Mouse (Mus musculus): ENCODE measurements at regions not wholly inside any gene's neighbourhood (a gene's known extent, or its start where the extent isn't known, plus 50 kb on each side); places are given as distances from the start of the nearest gene placed in this dataset.

DNA sequence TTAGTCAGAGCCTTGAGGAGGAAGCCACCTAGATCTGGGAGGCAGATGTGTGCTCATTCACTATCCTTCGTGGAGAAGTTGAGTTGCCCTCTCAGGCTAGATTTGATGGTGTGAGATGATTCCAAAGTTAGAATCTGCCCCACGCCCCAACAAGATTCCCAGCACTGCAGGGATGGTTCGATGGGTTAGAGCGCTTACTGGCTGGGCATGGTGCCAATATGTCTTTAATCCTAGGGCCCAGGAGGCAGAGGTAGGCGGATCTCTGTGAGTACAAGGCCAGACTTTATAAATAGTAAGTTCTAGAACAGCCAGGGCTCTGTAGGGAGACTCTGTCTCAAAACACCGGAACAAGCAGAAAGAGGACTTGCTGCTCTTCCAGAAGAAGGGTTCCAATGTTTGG is 65.3 kb upstream of the Wnt7b start:
- Histone ChIP-seq H3K4me1 (ENCODE audit: control insufficient read depth, insufficient read depth, low read length) (peaks cover 20% of the 10 kb centered on the region), H3K4me3 (ENCODE audit: low read depth, low read length) (no peak overlapping the region), H3K9me3 (ENCODE audit: control insufficient read depth, low read depth, low read length) (no peaks in the 10 kb centered on the region), H3K9ac (replicated peaks; ENCODE audit: low read depth, low read length) (no peak overlapping the region), H3K27me3 (ENCODE audit: control insufficient read depth, insufficient read depth, low read length) (no peaks in the 10 kb centered on the region), H3K4me2 (replicated peaks; ENCODE audit: low read depth, low read length) (no peak overlapping the region), H3K27ac (ENCODE audit: low read length) (no peak overlapping the region), H3K36me3 (ENCODE audit: control insufficient read depth, insufficient read depth, low read length) (no peaks in the 10 kb centered on the region)
- ATAC-seq (ENCODE audit: insufficient number of reproducible peaks, insufficient read depth, low FRiP score, low read depth): no peak
- WGBS: 78% methylated on average over 6 of the region's 6 CpGs

DNA sequence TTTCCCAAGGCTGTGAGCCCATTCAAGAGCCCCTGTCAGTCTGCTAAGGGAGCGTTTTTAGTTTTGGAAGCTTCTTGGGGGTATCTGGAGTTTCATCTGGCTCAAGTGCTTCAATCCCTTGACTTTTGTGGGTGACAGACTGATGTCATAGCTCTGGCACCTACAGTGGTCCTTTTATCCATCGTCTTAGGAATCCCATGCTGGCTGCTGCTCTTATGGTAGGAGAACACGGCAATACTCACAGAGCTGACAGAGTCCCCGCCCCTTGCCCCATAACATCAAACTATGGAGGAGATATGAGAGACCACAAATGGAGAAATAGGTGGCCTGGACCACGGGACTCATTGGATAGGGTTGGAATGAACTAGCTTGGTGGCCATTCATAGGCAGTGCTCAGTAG is 68.0 kb upstream of the Wnt7b start:
- no peak for ATAC-seq (ENCODE audit: insufficient number of reproducible peaks, insufficient read depth, low FRiP score, low read depth)
- peaks cover 34% of the 10 kb centered on the region for H3K4me1 ChIP-seq (ENCODE audit: control insufficient read depth, insufficient read depth, low read length)
- WGBS: 79% methylated on average over 5 of the region's 5 CpGs

GRCm38 (mm10) chr15:85651718-85652420 is 69.6 kb upstream of the Wnt7b start:
- Histone ChIP-seq H3K27ac (ENCODE audit: low read length) (no peak overlapping the region), H3K4me1 (ENCODE audit: control insufficient read depth, insufficient read depth, low read length) (peaks cover 23% of the 10 kb centered on the region), H3K4me3 (ENCODE audit: low read depth, low read length) (no peak overlapping the region), H3K4me2 (replicated peaks; ENCODE audit: low read depth, low read length) (no peak overlapping the region), H3K9me3 (ENCODE audit: control insufficient read depth, low read depth, low read length) (no peaks in the 10 kb centered on the region), H3K9ac (replicated peaks; ENCODE audit: low read depth, low read length) (no peak overlapping the region), H3K27me3 (ENCODE audit: control insufficient read depth, insufficient read depth, low read length) (no peaks in the 10 kb centered on the region), H3K36me3 (ENCODE audit: control insufficient read depth, insufficient read depth, low read length) (no peaks in the 10 kb centered on the region)
- 85% methylated on average over 9 of the region's 9 CpGs for WGBS
- no peak for ATAC-seq (ENCODE audit: insufficient number of reproducible peaks, insufficient read depth, low FRiP score, low read depth)

More for the DNA sequence above, 68.0 kb upstream of the Wnt7b start:
- Histone ChIP-seq H3K9ac (replicated peaks; ENCODE audit: low read depth, low read length) (no peak overlapping the region), H3K36me3 (ENCODE audit: control insufficient read depth, insufficient read depth, low read length) (no peaks in the 10 kb centered on the region), H3K27ac (ENCODE audit: low read length) (no peak overlapping the region), H3K4me2 (replicated peaks; ENCODE audit: low read depth, low read length) (no peak overlapping the region), H3K9me3 (ENCODE audit: control insufficient read depth, low read depth, low read length) (no peaks in the 10 kb centered on the region), H3K4me3 (ENCODE audit: low read depth, low read length) (no peak overlapping the region), H3K27me3 (ENCODE audit: control insufficient read depth, insufficient read depth, low read length) (no peaks in the 10 kb centered on the region)

DNA sequence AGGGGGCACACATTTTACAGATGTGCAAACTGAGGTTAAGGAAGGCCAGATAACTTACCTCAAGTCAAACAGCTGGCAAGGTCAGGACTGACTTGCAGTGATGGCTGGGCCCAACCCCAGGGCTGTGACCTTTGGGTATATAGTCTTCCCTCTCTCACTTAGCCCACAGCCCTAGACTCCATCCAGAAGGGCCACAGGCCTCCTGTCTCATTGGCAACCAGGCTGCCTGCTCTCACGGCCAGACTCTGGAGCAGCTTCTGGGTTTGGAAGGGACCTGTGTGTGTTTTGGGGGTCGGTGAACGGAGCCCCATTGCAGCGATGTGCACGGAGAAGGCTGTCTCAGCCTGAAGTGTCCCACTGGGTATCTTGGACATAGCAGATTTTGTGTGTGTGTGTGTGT is 70.2 kb upstream of the Wnt7b start:
- ATAC-seq (ENCODE audit: insufficient number of reproducible peaks, insufficient read depth, low FRiP score, low read depth): no peak
- no peaks in the 10 kb centered on the region for H3K36me3 ChIP-seq (ENCODE audit: control insufficient read depth, insufficient read depth, low read length)
- no peak overlapping the region for H3K9ac ChIP-seq (replicated peaks; ENCODE audit: low read depth, low read length)
- no peak overlapping the region for H3K27ac ChIP-seq (ENCODE audit: low read length)
- WGBS: 86% methylated on average over 5 of the region's 5 CpGs
- H3K4me3 ChIP-seq (ENCODE audit: low read depth, low read length): no peak overlapping the region
- H3K4me1 ChIP-seq (ENCODE audit: control insufficient read depth, insufficient read depth, low read length): peaks cover 22% of the 10 kb centered on the region
- no peaks in the 10 kb centered on the region for H3K27me3 ChIP-seq (ENCODE audit: control insufficient read depth, insufficient read depth, low read length)
- H3K4me2 ChIP-seq (replicated peaks; ENCODE audit: low read depth, low read length): no peak overlapping the region
- H3K9me3 ChIP-seq (ENCODE audit: control insufficient read depth, low read depth, low read length): no peaks in the 10 kb centered on the region

- WGBS: 56% methylated on average over 9 of the region's 9 CpGs
- Histone ChIP-seq H3K36me3 (ENCODE audit: control insufficient read depth, insufficient read depth, low read length) (no peaks in the 10 kb centered on the region), H3K4me2 (replicated peaks; ENCODE audit: low read depth, low read length) (peak overlapping the region; percentile 69), H3K4me1 (ENCODE audit: control insufficient read depth, insufficient read depth, low read length) (peaks cover 22% of the 10 kb centered on the region), H3K27ac (ENCODE audit: low read length) (peak overlapping the region; percentile 99; the same call in 1 of the 2 replicates), H3K9ac (replicated peaks; ENCODE audit: low read depth, low read length) (peak overlapping the region; percentile 76), H3K4me3 (ENCODE audit: low read depth, low read length) (peak overlapping the region; percentile 35; the same call in 1 of the 2 replicates), H3K27me3 (ENCODE audit: control insufficient read depth, insufficient read depth, low read length) (no peaks in the 10 kb centered on the region), H3K9me3 (ENCODE audit: control insufficient read depth, low read depth, low read length) (no peaks in the 10 kb centered on the region)
- ATAC-seq (ENCODE audit: insufficient number of reproducible peaks, insufficient read depth, low FRiP score, low read depth): no peak
These were observed 70.6 kb upstream of the Wnt7b start for GRCm38 (mm10) chr15:85652871-85653337.

- Histone ChIP-seq H3K9me3 (ENCODE audit: control insufficient read depth, low read depth, low read length) (no peaks in the 10 kb centered on the region), H3K4me1 (ENCODE audit: control insufficient read depth, insufficient read depth, low read length) (peaks cover 22% of the 10 kb centered on the region), H3K4me3 (ENCODE audit: low read depth, low read length) (peak overlapping the region; percentile 35), H3K27me3 (ENCODE audit: control insufficient read depth, insufficient read depth, low read length) (no peaks in the 10 kb centered on the region), H3K4me2 (replicated peaks; ENCODE audit: low read depth, low read length) (peak overlapping the region; percentile 69), H3K9ac (replicated peaks; ENCODE audit: low read depth, low read length) (peak overlapping the region; percentile 76), H3K36me3 (ENCODE audit: control insufficient read depth, insufficient read depth, low read length) (no peaks in the 10 kb centered on the region; the same call in 1 of the 2 replicates), H3K27ac (ENCODE audit: low read length) (peak overlapping the region; percentile 99)
- WGBS: 17% methylated on average over 32 of the region's 32 CpGs
- ATAC-seq (ENCODE audit: insufficient number of reproducible peaks, insufficient read depth, low FRiP score, low read depth): peak; percentile 89
These were observed 71.4 kb upstream of the Wnt7b start for GRCm38 (mm10) chr15:85653421-85654401.

GRCm38 (mm10) chr15:85654791-85655190 is 72.5 kb upstream of the Wnt7b start:
- ATAC-seq (ENCODE audit: insufficient number of reproducible peaks, insufficient read depth, low FRiP score, low read depth): no peak
- H3K4me2 ChIP-seq (replicated peaks; ENCODE audit: low read depth, low read length): peak overlapping the region; percentile 69; the same call in 1 of the 2 replicates
- WGBS: 87% methylated on average over 3 of the region's 3 CpGs
- H3K9ac ChIP-seq (replicated peaks; ENCODE audit: low read depth, low read length): no peak overlapping the region
- H3K4me1 ChIP-seq (ENCODE audit: control insufficient read depth, insufficient read depth, low read length): peaks cover 22% of the 10 kb centered on the region
- H3K27me3 ChIP-seq (ENCODE audit: control insufficient read depth, insufficient read depth, low read length): 0 out of 2 replicates have a peak, but pooled peaks cover 1% of the 10 kb centered on the region
- 0 out of 2 replicates have a peak overlapping the region, but pooled peaks have one; percentile 39 for H3K27ac ChIP-seq (ENCODE audit: low read length)
- H3K36me3 ChIP-seq (ENCODE audit: control insufficient read depth, insufficient read depth, low read length): no peaks in the 10 kb centered on the region; the same call in 1 of the 2 replicates
- no peak overlapping the region for H3K4me3 ChIP-seq (ENCODE audit: low read depth, low read length)
- H3K9me3 ChIP-seq (ENCODE audit: control insufficient read depth, low read depth, low read length): no peaks in the 10 kb centered on the region

- ATAC-seq (ENCODE audit: insufficient number of reproducible peaks, insufficient read depth, low FRiP score, low read depth): no peak
- Histone ChIP-seq H3K4me1 (ENCODE audit: control insufficient read depth, insufficient read depth, low read length) (peaks cover 22% of the 10 kb centered on the region), H3K27me3 (ENCODE audit: control insufficient read depth, insufficient read depth, low read length) (0 out of 2 replicates have a peak, but pooled peaks cover 9% of the 10 kb centered on the region), H3K27ac (ENCODE audit: low read length) (peak overlapping the region; percentile 39; the same call in 1 of the 2 replicates), H3K4me3 (ENCODE audit: low read depth, low read length) (no peak overlapping the region), H3K9ac (replicated peaks; ENCODE audit: low read depth, low read length) (no peak overlapping the region), H3K4me2 (replicated peaks; ENCODE audit: low read depth, low read length) (no peak overlapping the region), H3K9me3 (ENCODE audit: control insufficient read depth, low read depth, low read length) (no peaks in the 10 kb centered on the region), H3K36me3 (ENCODE audit: control insufficient read depth, insufficient read depth, low read length) (no peaks in the 10 kb centered on the region; the same call in 1 of the 2 replicates)
- WGBS: 51% methylated on average over 6 of the region's 6 CpGs
These were observed 73.5 kb upstream of the Wnt7b start for GRCm38 (mm10) chr15:85655751-85656167.
